Mouse (Mus musculus) bone marrow macrophage, adult 2 months (primary cell): ENCODE measurements at regions not wholly inside any gene's neighbourhood (a gene's known extent, or its start where the extent isn't known, plus 50 kb on each side); places are given as distances from the start of the nearest gene placed in this dataset.

Experiments used
- CTCF ChIP-seq: IDR thresholded peaks from 2 replicates; pipeline ENCODE4 v1.5.1; 2012; ENCODE audit warnings: low read depth, mild to moderate bottlenecking, low read length, moderate library complexity
- POLR2A ChIP-seq: IDR thresholded peaks from 2 replicates; pipeline ENCODE4 v1.6.1; 2012; ENCODE audit warnings: mild to moderate bottlenecking, low read depth, low read length, borderline replicate concordance

GRCm38 (mm10) chr11:18581078-18581800 lies 437.5 kb downstream of the Meis1 start:
- no peak for TF ChIP-seq POLR2A
- TF ChIP-seq CTCF: no peak
